Mouse (Mus musculus): Measurements from ENCODE around the gene Taf8.

GRCm38 (mm10) chr17:47479887-47480286, 22.2 kb downstream of the Taf8 start:
- TF ChIP-seq CTCF (IDR thresholded peaks at IDR 0.05; ENCODE audit: insufficient read depth, low read length) (no peak), POLR2A (IDR thresholded peaks at IDR 0.05; ENCODE audit: borderline replicate concordance, extremely low read depth, low read depth, low read length) (no peak)
